Mouse (Mus musculus): ENCODE measurements around the gene A930017K11Rik. TPM values are rescaled to one million over a fixed set of nuclear protein-coding genes. Genes with fewer than 3 reads are reported as not detected.

A930017K11Rik gene
- total RNA-seq, 2 experiments from 2014 or later, result not detected

DNA sequence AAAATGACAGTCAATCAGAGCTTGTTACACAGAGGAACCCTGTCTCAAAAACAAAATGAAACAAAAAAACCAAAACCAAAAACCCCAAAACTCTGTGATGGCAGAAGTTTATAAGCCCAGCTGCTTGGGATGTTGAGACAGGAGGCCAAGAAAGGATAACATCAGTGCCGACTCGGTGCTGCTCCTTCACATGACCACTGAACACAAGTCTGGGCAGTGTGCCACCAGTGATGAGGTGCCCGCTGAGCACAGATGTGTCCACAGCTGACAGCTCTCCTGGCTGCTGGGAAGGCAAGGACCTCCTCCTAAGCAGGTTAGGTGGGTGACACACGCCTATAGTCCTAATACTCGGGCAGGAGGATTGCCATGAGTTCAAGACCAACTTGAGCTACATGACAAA, 30.2 kb downstream of the A930017K11Rik start:
- DNase-seq, result peak; percentile 24

- DNase-seq, result peak; percentile 100
Observed at GRCm38 (mm10) chr17:25919786-25920642, 32.4 kb downstream of the A930017K11Rik start.

DNA sequence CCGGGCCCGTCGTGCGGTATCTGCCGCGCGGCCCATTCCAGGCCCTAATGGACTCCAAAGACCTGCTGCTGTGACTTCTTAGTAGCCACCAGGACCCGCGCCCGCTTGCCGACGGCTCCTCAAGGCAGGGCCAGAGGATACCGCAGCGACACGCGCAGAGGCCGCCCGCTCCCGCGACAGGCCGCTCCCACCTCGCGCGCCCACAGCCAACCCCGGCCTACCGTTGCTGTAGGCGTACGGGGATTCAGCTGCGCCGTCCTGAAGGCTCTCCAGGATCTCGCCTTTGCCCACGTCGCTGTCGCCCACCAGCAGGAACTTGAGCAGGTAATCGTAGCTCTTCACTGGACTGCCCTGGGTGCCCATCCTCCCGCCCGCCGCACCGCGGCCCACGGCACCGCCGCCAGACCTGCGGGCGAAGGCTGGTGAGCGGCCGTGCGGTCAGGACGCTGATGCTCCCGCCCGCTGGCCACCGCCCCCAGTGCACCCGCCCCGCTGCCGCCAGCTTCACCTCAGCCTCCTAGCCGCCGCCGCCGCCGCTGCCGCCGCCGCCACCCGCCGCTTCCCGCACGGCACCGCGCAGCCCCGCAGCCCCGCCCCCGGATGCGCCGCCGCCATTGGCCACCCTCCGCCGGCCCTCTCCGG, 33.1 kb downstream of the A930017K11Rik start, which contains the start of gene Rab40c:
Gene Rab40c, minus strand, starts transcription at position 584 of the 642 bp plus-strand sequence.
- peak; percentile 63 for DNase-seq

DNA sequence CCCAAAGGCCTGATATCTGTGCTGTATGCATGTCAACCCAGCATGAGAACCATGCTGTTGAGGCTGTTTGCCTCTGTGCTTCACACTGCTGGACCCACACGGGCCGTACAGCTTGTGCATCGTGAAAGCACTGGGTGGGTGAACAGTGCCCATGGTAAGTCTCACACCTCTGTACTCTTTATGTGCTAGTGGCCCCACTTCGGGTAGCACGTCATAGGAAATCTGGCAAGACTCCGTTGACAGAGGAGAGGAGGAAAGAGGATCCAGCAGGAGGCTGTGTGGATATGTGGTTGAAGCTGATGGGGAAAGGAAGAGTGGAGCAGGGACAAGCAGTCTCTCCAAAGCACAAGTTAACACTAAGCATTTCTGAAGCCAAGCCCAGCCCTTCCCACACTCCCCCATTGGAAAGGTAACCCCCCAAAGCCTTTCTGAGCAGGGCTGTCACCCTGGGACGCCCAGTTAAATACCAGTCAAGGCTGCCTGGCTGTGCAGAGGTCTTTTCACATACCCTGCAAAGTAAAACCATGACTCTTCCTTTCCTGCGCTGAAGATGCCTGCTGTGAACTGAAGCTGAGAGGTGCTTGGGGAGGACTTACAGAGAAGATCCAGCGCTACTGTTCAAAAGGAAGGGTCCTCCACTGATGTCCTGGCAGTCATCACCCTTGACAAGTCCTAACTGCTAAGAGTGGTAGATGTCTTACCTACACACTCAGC, 34.2 kb downstream of the A930017K11Rik start:
- DNase-seq, result no peak

DNA sequence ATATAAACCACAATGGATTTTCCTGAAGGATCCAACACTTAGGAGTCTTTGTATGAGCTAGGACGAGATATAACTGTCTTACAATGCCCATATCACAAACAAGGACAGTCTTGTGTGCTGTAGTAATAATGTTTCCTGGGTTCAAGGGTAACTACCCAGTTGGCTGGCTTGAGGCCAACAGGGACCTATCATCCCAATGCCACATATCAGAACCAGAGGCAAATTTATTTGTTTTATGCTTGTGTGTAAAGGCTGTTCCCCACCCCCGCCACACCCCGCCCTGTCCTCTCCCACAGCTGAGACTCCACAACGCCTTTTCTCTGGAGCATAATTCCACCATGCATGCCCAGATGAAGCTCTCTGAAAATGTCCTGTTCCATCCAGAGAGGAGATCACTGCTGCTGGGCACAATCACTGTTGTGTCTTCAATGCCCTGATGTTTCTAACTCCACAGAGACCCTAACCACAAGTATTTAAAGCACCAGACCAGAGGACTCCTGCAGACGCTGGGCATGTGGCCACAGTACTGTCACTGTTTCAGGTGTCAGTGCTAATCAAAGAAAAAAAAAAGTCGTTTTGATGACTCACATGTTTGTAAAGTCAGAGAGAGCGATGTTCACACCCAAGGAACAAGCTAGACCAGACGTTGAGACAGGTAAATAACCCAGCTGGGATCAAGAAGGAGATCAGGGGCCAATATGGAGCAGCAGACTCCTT, 35.3 kb downstream of the A930017K11Rik start:
- no peak for DNase-seq

DNA sequence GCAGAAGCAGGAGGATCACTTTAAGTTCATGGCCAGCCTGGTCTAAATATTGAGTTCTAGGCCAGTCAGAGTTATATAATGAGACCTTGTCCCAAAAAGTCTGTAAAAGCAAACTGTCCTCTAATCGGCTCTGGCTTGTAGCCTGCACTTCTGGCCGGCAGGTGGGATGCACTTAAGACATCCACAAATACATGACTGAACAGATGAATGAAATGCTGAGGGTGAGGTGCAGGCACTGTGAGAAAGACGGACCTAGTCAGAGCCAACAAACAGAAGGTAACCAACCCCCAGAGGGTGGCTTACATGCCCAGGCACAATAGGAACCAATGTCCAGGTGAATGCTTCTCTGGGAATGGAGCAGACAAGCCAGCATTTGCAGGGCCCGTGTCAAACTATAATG, 38.1 kb downstream of the A930017K11Rik start:
- DNase-seq, result no peak

DNA sequence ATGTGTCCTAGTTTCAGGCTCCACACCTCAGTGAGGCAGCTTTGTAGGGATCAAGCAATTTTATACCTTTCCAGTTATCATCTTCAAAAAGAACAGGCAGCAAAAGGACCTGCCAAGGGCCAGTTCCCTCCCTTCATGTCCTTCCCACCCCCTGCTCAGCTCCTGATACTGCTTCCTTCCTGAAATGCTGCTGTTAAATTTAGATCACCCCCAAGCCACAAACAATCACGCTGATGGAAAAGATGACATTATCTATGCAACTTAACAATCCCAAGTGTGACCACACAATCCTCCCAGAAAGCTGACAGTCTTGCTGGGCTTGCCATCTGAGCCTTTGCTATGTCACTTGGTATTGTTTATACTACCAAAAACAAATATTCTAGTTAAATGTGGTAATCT, 38.5 kb downstream of the A930017K11Rik start:
- DNase-seq, result no peak

DNA sequence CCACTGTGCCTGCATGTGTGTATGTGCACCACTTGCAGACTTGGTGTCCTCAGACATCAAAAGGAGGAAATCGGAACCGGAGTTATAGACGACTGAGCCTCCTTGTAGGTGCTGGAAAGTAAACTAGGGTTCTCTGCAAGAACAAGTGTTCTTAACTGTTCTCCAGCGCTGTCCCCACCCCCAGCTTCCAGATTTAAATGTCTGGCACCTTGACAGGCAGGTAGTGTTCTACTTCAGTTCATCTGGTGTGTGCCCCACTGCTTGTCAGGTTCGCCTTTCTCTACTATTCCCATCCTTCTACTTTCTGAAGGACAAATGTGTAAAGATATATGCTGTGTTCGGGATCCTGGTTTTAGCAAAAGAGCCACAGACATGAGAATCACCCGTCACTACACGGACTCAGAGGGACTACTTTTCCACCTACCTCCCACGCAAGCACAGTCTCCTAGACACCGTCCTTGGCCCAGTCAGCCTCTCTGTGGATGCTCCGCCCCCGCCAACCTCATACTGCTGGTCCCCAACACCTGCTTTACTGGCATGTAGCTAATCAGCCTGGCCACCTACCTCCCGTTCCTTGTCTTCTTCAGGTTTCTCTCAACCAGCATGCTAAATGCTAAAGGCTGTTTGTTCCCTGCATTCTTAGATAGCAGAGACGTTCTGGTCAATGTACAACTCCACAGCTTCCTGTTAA, 39.0 kb downstream of the A930017K11Rik start:
- DNase-seq, result no peak

DNA sequence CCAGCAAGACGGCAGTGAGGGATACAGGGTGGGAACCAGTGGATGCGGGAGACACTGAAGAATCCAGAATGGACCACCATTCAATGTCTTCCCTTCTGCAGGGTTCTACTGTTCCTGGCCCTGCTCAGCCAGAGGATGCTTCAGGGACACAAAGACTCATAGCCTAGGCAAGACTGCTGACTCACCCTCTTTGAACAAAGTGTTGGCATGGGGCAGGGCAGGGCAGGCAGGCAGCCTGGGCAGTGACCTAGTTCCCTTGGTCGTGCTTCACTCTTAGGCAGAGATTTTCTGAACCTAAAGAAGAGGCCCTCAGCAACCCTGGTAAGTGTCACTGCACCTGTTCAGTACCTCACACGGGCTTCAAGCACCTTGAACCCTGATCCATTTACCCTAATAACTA, 40.5 kb downstream of the A930017K11Rik start:
- DNase-seq, result no peak

DNA sequence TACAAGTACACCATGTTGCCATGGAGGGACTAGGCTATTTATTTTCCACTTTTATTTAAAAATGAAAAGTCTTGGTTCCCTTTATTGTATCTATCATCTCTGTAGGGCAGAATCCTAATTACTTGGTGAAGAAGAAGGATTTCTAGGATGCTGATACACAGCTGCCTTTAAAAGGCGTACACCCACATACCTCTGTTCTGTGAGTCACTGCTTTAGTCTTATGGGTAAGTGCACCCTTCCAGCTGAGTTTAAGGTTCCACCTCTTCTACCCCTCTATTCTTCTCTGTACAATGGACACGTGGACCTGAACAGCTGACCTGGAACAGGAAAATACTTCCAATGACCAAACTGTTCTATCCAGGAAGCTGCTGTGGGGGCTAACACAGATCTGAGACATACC, 44.7 kb downstream of the A930017K11Rik start:
- DNase-seq, result no peak

DNA sequence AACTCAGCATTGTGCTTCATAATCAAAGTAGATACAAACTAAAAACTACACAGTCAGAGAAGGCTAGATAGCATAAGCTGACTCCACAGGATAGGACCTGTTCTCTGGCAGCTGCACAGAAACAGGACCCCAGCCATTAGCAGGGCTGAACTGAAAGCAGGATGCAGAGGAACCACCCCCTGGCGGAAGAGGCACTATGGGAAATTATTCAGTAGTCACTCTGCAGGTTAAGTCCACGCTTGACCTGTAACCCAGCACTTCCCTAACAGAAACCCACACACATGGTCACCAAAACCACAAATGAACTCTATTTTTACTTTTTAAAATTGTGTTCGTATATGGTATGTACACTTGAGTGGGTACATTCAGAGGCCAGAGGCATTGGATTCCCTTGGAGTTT, 49.3 kb downstream of the A930017K11Rik start:
- no peak for DNase-seq

DNA sequence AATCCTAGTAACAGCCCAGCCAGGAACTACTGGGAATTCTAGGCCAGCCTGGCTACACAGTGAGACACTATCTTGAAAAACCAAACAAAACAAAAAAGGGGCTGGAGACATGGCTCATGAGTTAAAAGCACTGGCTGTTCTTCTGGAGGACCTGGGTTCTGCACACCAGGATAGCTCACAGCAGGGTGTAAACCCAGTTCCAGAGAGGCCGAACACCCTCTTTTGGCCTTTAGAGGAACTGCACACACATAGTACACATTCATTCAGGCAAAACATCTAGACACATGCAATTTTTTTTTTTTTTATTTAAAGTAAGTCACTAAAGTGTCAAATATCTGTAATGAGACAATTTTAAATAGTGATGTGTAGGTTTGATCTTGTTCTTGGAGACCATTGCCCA, 52.2 kb downstream of the A930017K11Rik start:
- DNase-seq, result no peak

Other genes starting within 250 kb of the A930017K11Rik start
- 1 to 10 TPM in 1 of 2 experiments, not detected in 1; 2.3 TPM for gene Gng13, start 235.4 kb downstream of the A930017K11Rik start, total RNA-seq (2021)
- gene Chtf18, start 225.1 kb downstream of the A930017K11Rik start, total RNA-seq (2021), result 10 to 100 TPM; 12.6 to 13.6 TPM
- gene Rpusd1, start 224.9 kb downstream of the A930017K11Rik start, total RNA-seq (2021), result 1 to 10 TPM; 5.4 to 6.6 TPM
- gene Mslnl, start 216.5 kb downstream of the A930017K11Rik start, total RNA-seq (2021), result not detected
- 10 to 100 TPM; 38.4 to 43.3 TPM for gene Msln, start 198.2 kb downstream of the A930017K11Rik start, total RNA-seq (2021)
- gene Narfl, start 178.8 kb downstream of the A930017K11Rik start, total RNA-seq (2021), result 10 to 100 TPM; 41.7 to 46.9 TPM
- gene Haghl, start 166.9 kb downstream of the A930017K11Rik start, total RNA-seq (2021), result 10 to 100 TPM; 27.8 to 29.4 TPM
- not detected for gene Ccdc78, start 166.0 kb downstream of the A930017K11Rik start, total RNA-seq (2021)
- 10 to 100 TPM; 41.0 to 44.2 TPM for gene Fam173a, start 159.7 kb downstream of the A930017K11Rik start, total RNA-seq (2021)
- gene AC134908.4, start 156.9 kb downstream of the A930017K11Rik start, total RNA-seq (2021), result 1 to 10 TPM in 1 of 2 experiments, under 1 TPM in 1; 0.86 to 1.2 TPM
- gene Metrn, start 155.4 kb downstream of the A930017K11Rik start, total RNA-seq (2021), result 10 to 100 TPM; 48.4 to 49.3 TPM
- gene Fbxl16, start 143.5 kb downstream of the A930017K11Rik start, total RNA-seq (2021), result 1 to 10 TPM in 1 of 2 experiments, under 1 TPM in 1; 0.93 to 1.2 TPM
- gene Wdr24, start 128.9 kb downstream of the A930017K11Rik start, total RNA-seq (2021), result 10 to 100 TPM in 1 of 2 experiments, 1 to 10 TPM in 1; 10.0 to 12.3 TPM
- gene Jmjd8, start 123.7 kb downstream of the A930017K11Rik start, total RNA-seq (2021), result 10 to 100 TPM; 34.7 to 37.4 TPM
- 100 to 1,000 TPM; 149 to 158 TPM for gene Stub1, start 119.2 kb downstream of the A930017K11Rik start, total RNA-seq (2021)
- 1 to 10 TPM; 2.0 to 2.5 TPM for gene Rhbdl1, start 115.3 kb downstream of the A930017K11Rik start, total RNA-seq (2021)
- gene Gm20683, start 110.8 kb downstream of the A930017K11Rik start, total RNA-seq (2021), result 1 to 10 TPM; 1.8 to 2.6 TPM
- gene Rhot2, start 107.7 kb downstream of the A930017K11Rik start, total RNA-seq (2021), result 10 to 100 TPM; 77.1 to 78.4 TPM
- gene Wdr90, start 91.1 kb downstream of the A930017K11Rik start, total RNA-seq (2021), result 10 to 100 TPM; 14.4 to 15.1 TPM
- 100 to 1,000 TPM; 195 to 217 TPM for gene Mcrip2, start 83.8 kb downstream of the A930017K11Rik start, total RNA-seq (2021)
- gene Mettl26, start 77.5 kb downstream of the A930017K11Rik start, total RNA-seq (2021), result 10 to 100 TPM; 10.8 to 11.7 TPM
- gene Wfikkn1, start 71.7 kb downstream of the A930017K11Rik start, total RNA-seq (2021), result 1 to 10 TPM in 1 of 2 experiments, under 1 TPM in 1; 0.70 to 1.1 TPM
- 10 to 100 TPM; 16.1 to 16.6 TPM for gene Rab40c, start 32.8 kb downstream of the A930017K11Rik start, total RNA-seq (2021)
- gene Pigq, start 7.6 kb downstream of the A930017K11Rik start, total RNA-seq (2021), result 10 to 100 TPM; 86.0 to 89.4 TPM
- gene Nhlrc4, start 7.6 kb downstream of the A930017K11Rik start, total RNA-seq (2021), result not detected
- gene Capn15, start 33.2 kb upstream of the A930017K11Rik start, total RNA-seq (2021), result 10 to 100 TPM; 13.0 to 16.7 TPM
- gene Rab11fip3, start 117.0 kb upstream of the A930017K11Rik start, total RNA-seq (2021), result 10 to 100 TPM; 21.0 to 22.9 TPM
- gene Decr2, start 137.8 kb upstream of the A930017K11Rik start, total RNA-seq (2021), result 10 to 100 TPM; 14.6 to 17.0 TPM
- 10 to 100 TPM; 10.3 to 10.8 TPM for gene Nme4, start 143.0 kb upstream of the A930017K11Rik start, total RNA-seq (2021)
- gene Tmem8, start 160.7 kb upstream of the A930017K11Rik start, total RNA-seq (2021), result 1 to 10 TPM; 1.4 to 1.7 TPM
- gene Mrpl28, start 170.9 kb upstream of the A930017K11Rik start, total RNA-seq (2021), result 10 to 100 TPM; 92.7 to 94.3 TPM
- 10 to 100 TPM; 28.3 to 28.4 TPM for gene Axin1, start 186.1 kb upstream of the A930017K11Rik start, total RNA-seq (2021)
- not detected for gene Pdia2, start 246.5 kb upstream of the A930017K11Rik start, total RNA-seq (2021)